Mouse (Mus musculus): ENCODE data around the gene Otos.

Gene Otos

GRCm38 (mm10) chr1:92648673-92649072 lies at the start of gene Otos:
TSS of gene Otos (minus strand) at chr1:92648841.
- DNase-seq = peak; percentile 76 to 78

GRCm38 (mm10) chr1:92696848-92697247 lies 48.2 kb upstream of the Otos start:
- DNase-seq = peak; percentile 60 to 80

GRCm38 (mm10) chr1:92695751-92696150 lies 47.1 kb upstream of the Otos start:
- DNase-seq = no peak

- DNase-seq = no peak
Measured at GRCm38 (mm10) chr1:92691166-92691844, 42.7 kb upstream of the Otos start.

GRCm38 (mm10) chr1:92686994-92687393 lies 38.4 kb upstream of the Otos start:
- DNase-seq = no peak

- DNase-seq = no peak
Measured at GRCm38 (mm10) chr1:92683151-92683550, 34.5 kb upstream of the Otos start.

GRCm38 (mm10) chr1:92680668-92681603 lies 32.3 kb upstream of the Otos start:
- DNase-seq = no peak

GRCm38 (mm10) chr1:92678757-92679156 lies 30.1 kb upstream of the Otos start:
- DNase-seq = no peak

- no peak for DNase-seq
Measured at GRCm38 (mm10) chr1:92676676-92676975, 28.0 kb upstream of the Otos start.

- DNase-seq = peak; percentile 24 to 54
Measured at GRCm38 (mm10) chr1:92675932-92676675, 27.5 kb upstream of the Otos start.

- DNase-seq = peak; percentile 13 to 67
Measured at GRCm38 (mm10) chr1:92673258-92673782, 24.7 kb upstream of the Otos start.

- no peak for DNase-seq
Measured at GRCm38 (mm10) chr1:92671326-92671725, 22.7 kb upstream of the Otos start.

GRCm38 (mm10) chr1:92669430-92669829 lies 20.8 kb upstream of the Otos start:
- DNase-seq = no peak

GRCm38 (mm10) chr1:92667106-92667505 lies 18.5 kb upstream of the Otos start:
- DNase-seq = no peak

- no peak for DNase-seq
Measured at GRCm38 (mm10) chr1:92659392-92659791, 10.8 kb upstream of the Otos start.

GRCm38 (mm10) chr1:92657025-92657820 lies 8.6 kb upstream of the Otos start:
- no peak for DNase-seq

- DNase-seq = peak in 1 of 2 experiments; percentile 16
Measured at GRCm38 (mm10) chr1:92654676-92655075, 6.0 kb upstream of the Otos start.

GRCm38 (mm10) chr1:92653179-92653578 lies 4.5 kb upstream of the Otos start:
- DNase-seq = peak in 1 of 2 experiments; percentile 1

GRCm38 (mm10) chr1:92651467-92651866 lies 2.8 kb upstream of the Otos start:
- peak in 1 of 2 experiments; percentile 14 for DNase-seq

- no peak for DNase-seq
Measured at GRCm38 (mm10) chr1:92648197-92648596, 444 bp downstream of the Otos start.

GRCm38 (mm10) chr1:92647752-92648151 lies 889 bp downstream of the Otos start:
- peak; percentile 58 to 74 for DNase-seq

GRCm38 (mm10) chr1:92647026-92647425 lies 1.6 kb downstream of the Otos start:
- DNase-seq = no peak

Data from lung, postnatal 4 days (tissue).